Mouse (Mus musculus) CH12.LX (cell line): ENCODE data around the gene Smg7. TPM values are rescaled to one million over a fixed set of nuclear protein-coding genes. Genes with fewer than 3 reads are reported as not detected.

ENCODE experiments used
- DNase-seq: peaks from one replicate; pipeline ENCODE4 v3.0.0-alpha.2; 2013; ENCODE audit errors: extremely low read depth
- H3K27ac ChIP-seq: 2 replicates; pipeline ENCODE4 v1.5.1; 2012; ENCODE audit warnings: low read depth, mild to moderate bottlenecking, control low read depth, moderate library complexity; ENCODE audit not compliant: insufficient read depth
- H3K27me3 ChIP-seq: replicated peaks from 2 replicates; pipeline ENCODE3; 2012; ENCODE audit warnings: inconsistent platforms
- H3K36me3 ChIP-seq, 2 experiments: replicated peaks in 1 of 2; 2 replicates each; pipeline versions ENCODE3 to v1.6.1; 2012; ENCODE audit warnings: inconsistent platforms in 1 of 2, low read length in 1 of 2, mild to moderate bottlenecking in 1 of 2, mixed read lengths in 1 of 2, moderate library complexity in 1 of 2; ENCODE audit not compliant: control insufficient read depth in 1 of 2, insufficient read depth in 1 of 2
- H3K4me1 ChIP-seq, 2 experiments: 2 replicates each; pipeline ENCODE4 v1.6.1; 2012; ENCODE audit warnings: inconsistent platforms in 1 of 2, moderate library complexity in 1 of 2; ENCODE audit not compliant: insufficient read depth in 2 of 2, control insufficient read depth in 1 of 2
- H3K4me2 ChIP-seq: 2 replicates; pipeline ENCODE4 v1.6.1; 2012; ENCODE audit warnings: low read depth, mild to moderate bottlenecking, control low read depth; ENCODE audit not compliant: poor library complexity, insufficient read depth, severe bottlenecking
- H3K4me3 ChIP-seq, 3 experiments: fragments of 150-350 bp in 1 of 3; sonication (generic) in 1 of 3; replicated peaks in 1 of 3; 2 replicates each; pipeline versions ENCODE3 to v1.5.1; 2011 to 2012; ENCODE audit warnings: low read depth in 2 of 3, low read length in 2 of 3, mild to moderate bottlenecking in 2 of 3, moderate library complexity in 2 of 3, control low read depth in 1 of 3, improper control_type of control experiment in 1 of 3, inconsistent platforms in 1 of 3, mixed read lengths in 1 of 3; ENCODE audit not compliant: poor library complexity in 1 of 3
- H3K79me2 ChIP-seq: replicated peaks from 2 replicates; pipeline ENCODE4 v1.6.1; 2012; ENCODE audit warnings: mild to moderate bottlenecking, moderate library complexity; ENCODE audit not compliant: control insufficient read depth, poor library complexity, insufficient read depth, severe bottlenecking; ENCODE audit errors: extremely low read depth
- H3K9ac ChIP-seq: 2 replicates; pipeline ENCODE4 v1.6.1; 2012; ENCODE audit warnings: low read depth, mild to moderate bottlenecking, control low read depth, moderate library complexity; ENCODE audit not compliant: insufficient read depth
- H3K9me3 ChIP-seq: replicated peaks from 2 replicates; pipeline ENCODE3; 2012; ENCODE audit warnings: low read length, inconsistent platforms, mixed read lengths
- BHLHE40 ChIP-seq: IDR thresholded peaks from 2 replicates; pipeline ENCODE4 v1.6.1; 2011; ENCODE audit warnings: mild to moderate bottlenecking, low read depth, low read length, improper control_type of control experiment
- CHD1 ChIP-seq: IDR thresholded peaks from 2 replicates; pipeline ENCODE4 v1.6.1; 2012; ENCODE audit warnings: low read depth, low read length, improper control_type of control experiment, inconsistent platforms
- CHD2 ChIP-seq: IDR thresholded peaks from 2 replicates; pipeline ENCODE4 v1.6.1; 2011; ENCODE audit warnings: low read length, improper control_type of control experiment
- CTCF ChIP-seq, 2 experiments: IDR thresholded peaks in 1 of 2; conservative IDR thresholded peaks in 1 of 2; 2 replicates each; pipeline ENCODE4 v1.5.1; 2011 to 2012; ENCODE audit warnings: low read depth in 2 of 2, low read length in 2 of 2, improper control_type of control experiment in 1 of 2, inconsistent platforms in 1 of 2, mild to moderate bottlenecking in 1 of 2, moderate library complexity in 1 of 2
- E2F4 ChIP-seq: IDR thresholded peaks from 2 replicates; pipeline ENCODE4 v1.6.1; 2011; ENCODE audit warnings: low read depth, low read length, improper control_type of control experiment; ENCODE audit not compliant: insufficient replicate concordance
- ELF1 ChIP-seq: IDR thresholded peaks from 2 replicates; pipeline ENCODE4 v1.6.1; 2014; ENCODE audit warnings: low read depth, mild to moderate bottlenecking, inconsistent platforms, low read length, improper control_type of control experiment
- HCFC1 ChIP-seq: IDR thresholded peaks from 2 replicates; pipeline ENCODE4 v1.6.1; 2012; ENCODE audit warnings: low read depth, mild to moderate bottlenecking, inconsistent platforms, low read length, improper control_type of control experiment
- IRF4 ChIP-seq: IDR thresholded peaks from 2 replicates; pipeline ENCODE4 v1.6.1; 2014; ENCODE audit warnings: low read depth, mild to moderate bottlenecking, inconsistent platforms, low read length, improper control_type of control experiment
- KAT2A ChIP-seq: IDR thresholded peaks from 2 replicates; pipeline ENCODE4 v1.6.1; 2012; ENCODE audit warnings: low read length, improper control_type of control experiment, inconsistent platforms; ENCODE audit not compliant: insufficient replicate concordance
- MAFK ChIP-seq: IDR thresholded peaks from 2 replicates; pipeline ENCODE4 v1.6.1; 2011; ENCODE audit warnings: low read length, improper control_type of control experiment; ENCODE audit not compliant: insufficient replicate concordance
- MAX ChIP-seq: IDR thresholded peaks from 2 replicates; pipeline ENCODE4 v1.6.1; 2011; ENCODE audit warnings: low read length, improper control_type of control experiment
- NELFE ChIP-seq: IDR thresholded peaks from 2 replicates; pipeline ENCODE4 v1.6.1; 2011; ENCODE audit warnings: low read depth, low read length, improper control_type of control experiment
- PAX5 ChIP-seq: IDR thresholded peaks from 2 replicates; pipeline ENCODE4 v1.6.1; 2012; ENCODE audit warnings: low read length, inconsistent platforms, mixed read lengths
- POLR2A ChIP-seq: IDR thresholded peaks from 2 replicates; pipeline ENCODE4 v1.6.1; 2011; ENCODE audit warnings: low read depth, mild to moderate bottlenecking, improper control_type of control experiment, low read length
- RAD21 ChIP-seq: IDR thresholded peaks from 2 replicates; pipeline ENCODE4 v1.6.1; 2011; ENCODE audit warnings: low read depth, mild to moderate bottlenecking, low read length, improper control_type of control experiment, moderate library complexity
- SIN3A ChIP-seq: IDR thresholded peaks from 2 replicates; pipeline ENCODE4 v1.6.1; 2012; ENCODE audit warnings: low read length, improper control_type of control experiment, inconsistent platforms
- SMC3 ChIP-seq: IDR thresholded peaks from 2 replicates; pipeline ENCODE4 v1.6.1; 2011; ENCODE audit warnings: low read depth, low read length, improper control_type of control experiment
- TBP ChIP-seq: conservative IDR thresholded peaks from 2 replicates; pipeline ENCODE4 v1.6.1; 2011; ENCODE audit warnings: low read depth, low read length, improper control_type of control experiment
- TCF12 ChIP-seq: IDR thresholded peaks from 2 replicates; pipeline ENCODE4 v1.6.1; 2014; ENCODE audit warnings: low read depth, mild to moderate bottlenecking, inconsistent platforms, low read length, improper control_type of control experiment
- USF1 ChIP-seq: IDR thresholded peaks from 2 replicates; pipeline ENCODE4 v1.6.1; 2014; ENCODE audit warnings: low read depth, mild to moderate bottlenecking, inconsistent platforms, low read length, improper control_type of control experiment
- ZC3H11A ChIP-seq: IDR thresholded peaks from 2 replicates; pipeline ENCODE4 v1.6.1; 2012; ENCODE audit warnings: low read depth, mild to moderate bottlenecking, inconsistent platforms, low read length, improper control_type of control experiment
- ZKSCAN1 ChIP-seq: IDR thresholded peaks from 2 replicates; pipeline ENCODE4 v1.6.1; 2012; ENCODE audit warnings: low read depth, inconsistent platforms, low read length, improper control_type of control experiment, borderline replicate concordance
- ZMIZ1 ChIP-seq: IDR thresholded peaks from 2 replicates; pipeline ENCODE4 v1.6.1; 2012; ENCODE audit warnings: low read depth, mild to moderate bottlenecking, inconsistent platforms, low read length, improper control_type of control experiment
- dilution Hi-C: fragments of 300-500 bp; cut with MboI; formaldehyde crosslinking; loops from 2 replicates; pipeline ENCODE4 v1.14.3; 2020; ENCODE audit warnings: low sequenced_read_pairs; ENCODE audit not compliant: extremely low pct_unique_long_range_greater_than_20kb, extremely low pct_ligation_motif_present
- in situ Hi-C: fragments of 300-500 bp; cut with MboI; formaldehyde crosslinking; loops from 3 replicates; pipeline ENCODE4 v1.14.3; 2019; ENCODE audit warnings: low sequenced_read_pairs, low pct_ligation_motif_present, low pct_unique_long_range_greater_than_20kb, mixed read lengths
- polyA plus RNA-seq: library from polyadenylated mRNA; unstranded; fragments of >175 nt; gene quantifications from 2 replicates; pipeline ENCODE4 v1.2.1, GENCODE M21; 2012; ENCODE audit warnings: low read depth; ENCODE audit not compliant: insufficient read length
- total RNA-seq, 2 experiments: library from RNA; depleted of rRNA; stranded (reverse); fragments of 300-350 nt in 1 of 2; fragments of >200 nt in 1 of 2; gene quantifications; 2 replicates each; pipeline ENCODE4 v1.2.3; 2012 to 2014

Smg7 gene
- total and polyA plus RNA-seq, 3 experiments, result 23.4 to 55.2 (median 27.0) TPM

- in situ Hi-C loops, result no loop called here
- no peak for DNase-seq
- H3K4me1 ChIP-seq, result peaks cover 11 to 43% of the 10 kb centered on the region in 2 experiments
- H3K9me3 ChIP-seq, result no peaks in the 10 kb centered on the region
- peak overlapping the region; percentile 69 for H3K4me2 ChIP-seq
- peaks cover 19% of the 10 kb centered on the region for H3K79me2 ChIP-seq
- H3K36me3 ChIP-seq, result peaks cover 19 to 35% of the 10 kb centered on the region in 2 experiments
- dilution Hi-C loops, result no loop called here
- H3K9ac ChIP-seq, result peak overlapping the region; percentile 92
- peak overlapping the region; percentile 63 to 73 (median 65) for H3K4me3 ChIP-seq
- H3K27ac ChIP-seq, result no peak overlapping the region
- H3K27me3 ChIP-seq, result no peaks in the 10 kb centered on the region
- TF ChIP-seq CHD1 (0 out of 2 replicates have a peak, but pooled peaks have one; percentile 39), CHD2 (no peak)
These were observed 94.1 kb downstream of the Smg7 start for GRCm38 (mm10) chr1:152808392-152808680.

- no peaks in the 10 kb centered on the region for H3K9me3 ChIP-seq
- H3K4me2 ChIP-seq, result peak overlapping the region; percentile 69
- peak overlapping the region; percentile 92 for H3K9ac ChIP-seq
- H3K27me3 ChIP-seq, result no peaks in the 10 kb centered on the region
- peaks cover 11 to 39% of the 10 kb centered on the region in 2 experiments for H3K4me1 ChIP-seq
- H3K79me2 ChIP-seq, result peaks cover 19% of the 10 kb centered on the region
- H3K36me3 ChIP-seq, result peaks cover 19 to 32% of the 10 kb centered on the region in 2 experiments
- peak overlapping the region; percentile 63 to 73 (median 65) for H3K4me3 ChIP-seq
- H3K27ac ChIP-seq, result peak overlapping the region; percentile 1; the same call in 1 of the 2 replicates
- in situ Hi-C loops (no loop called here), dilution Hi-C loops (no loop called here)
- peak; percentile 47; the same call in 1 of the 2 replicates for TF ChIP-seq NELFE
- peak; percentile 17; the same call in 1 of the 2 replicates for TF ChIP-seq MAX
- no peak for TF ChIP-seq ZKSCAN1
- TF ChIP-seq TCF12, result 0 out of 2 replicates have a peak, but pooled peaks have one; percentile 45
- TF ChIP-seq HCFC1, result peak; percentile 40
- TF ChIP-seq ZC3H11A, result no peak
- TF ChIP-seq IRF4, result peak; percentile 6; the same call in 1 of the 2 replicates
- TF ChIP-seq POLR2A, result peak; percentile 65
- no peak for TF ChIP-seq SMC3
- no peak for TF ChIP-seq E2F4
- TF ChIP-seq ZMIZ1, result 0 out of 2 replicates have a peak, but pooled peaks have one; percentile 7
- no peak for TF ChIP-seq BHLHE40
- 0 out of 2 replicates have a peak, but pooled peaks have one; percentile 41 for TF ChIP-seq SIN3A
- no peak for TF ChIP-seq PAX5
- TF ChIP-seq CTCF (conservative IDR thresholded peaks at IDR 0.05 in 1 of 2, IDR thresholded peaks at IDR 0.05 in 1 of 2; ENCODE audit: low read depth in 2 of 2, low read length in 2 of 2), result 0 out of 4 replicates have a peak, but pooled peaks of 1 of the 2 experiments have one; percentile 1
- TF ChIP-seq USF1, result no peak
- TF ChIP-seq MAFK, result no peak
- 0 out of 2 replicates have a peak, but pooled peaks have one; percentile 63 for TF ChIP-seq TBP
- TF ChIP-seq RAD21, result no peak
- peak; percentile 65 for TF ChIP-seq ELF1
- no peak for TF ChIP-seq KAT2A
- TF ChIP-seq, all 38 proteins: peak for 11
- peak; percentile 65 for DNase-seq
These were observed 94.6 kb downstream of the Smg7 start for GRCm38 (mm10) chr1:152807619-152808391.
